Mouse (Mus musculus): Measurements from ENCODE around the gene Cdyl2.

Cdyl2 gene

GRCm38 (mm10) chr8:116528736-116529135 lies 204.1 kb downstream of the Cdyl2 start:
- DNase-seq = no peak

GRCm38 (mm10) chr8:116524915-116525314 lies 207.9 kb downstream of the Cdyl2 start:
- DNase-seq = no peak

Data from kidney, adult 18-20 months (tissue).